Mouse (Mus musculus) stomach, postnatal 0 days (tissue): ENCODE results near the gene 2310011J03Rik. TPM values are rescaled to one million over a fixed set of nuclear protein-coding genes. Genes with fewer than 3 reads are reported as not detected.
A peak's percentile ranks its signal among the peaks of the same experiment; 100 is the strongest.

Experiments used
- ATAC-seq: fragments of 200-750 bp; cut with Nextera tagmentation; 2 replicates; pipeline ENCODE4 v1.8.0; 2017; ENCODE audit not compliant: low FRiP score, low TSS enrichment
- DNase-seq: peaks from one replicate; pipeline ENCODE4 v3.0.0-alpha.2; 2016; ENCODE audit warnings: low spot score
- H3K27ac ChIP-seq: fragments of 300-500 bp; sonication (generic); replicated peaks from 2 replicates; pipeline ENCODE4 v1.5.1; 2014; ENCODE audit warnings: mild to moderate bottlenecking, control low read depth
- H3K27me3 ChIP-seq: fragments of 300-500 bp; sonication (generic); 2 replicates; pipeline ENCODE4 v1.6.1; 2014; ENCODE audit warnings: low read length; ENCODE audit not compliant: control insufficient read depth, insufficient read depth
- H3K36me3 ChIP-seq: fragments of 300-500 bp; sonication (generic); 2 replicates; pipeline ENCODE4 v1.6.1; 2014; ENCODE audit warnings: low read length, mixed read lengths; ENCODE audit not compliant: control insufficient read depth, insufficient read depth
- H3K4me1 ChIP-seq: fragments of 300-500 bp; sonication (generic); replicated peaks from 2 replicates; pipeline ENCODE4 v1.6.1; 2014; ENCODE audit warnings: antibody characterized with exemption; ENCODE audit not compliant: control insufficient read depth, insufficient read depth
- H3K4me2 ChIP-seq: fragments of 300-500 bp; sonication (generic); replicated peaks from 2 replicates; pipeline ENCODE4 v1.6.1; 2014; ENCODE audit warnings: low read depth, mild to moderate bottlenecking, control low read depth, moderate library complexity
- H3K4me3 ChIP-seq: fragments of 300-500 bp; sonication (generic); 2 replicates; pipeline ENCODE4 v1.5.1; 2014; ENCODE audit warnings: low read depth, low read length, control low read depth
- H3K9ac ChIP-seq: fragments of 300-500 bp; sonication (generic); 2 replicates; pipeline ENCODE4 v1.6.1; 2014; ENCODE audit warnings: mild to moderate bottlenecking, low read length, control low read depth, mixed read lengths
- H3K9me3 ChIP-seq: fragments of 300-500 bp; sonication (generic); 2 replicates; pipeline ENCODE4 v1.6.1; 2016; ENCODE audit warnings: low read length; ENCODE audit not compliant: control insufficient read depth
- CTCF ChIP-seq: IDR thresholded peaks from 2 replicates; pipeline ENCODE4 v1.5.1; 2016; ENCODE audit warnings: antibody characterized with exemption, low read depth, mild to moderate bottlenecking, moderate library complexity
- EP300 ChIP-seq: optimal IDR thresholded peaks from 2 replicates; pipeline ENCODE3; 2016; ENCODE audit warnings: antibody characterized with exemption
- WGBS: fragments of 180-500 bp; shearing (Covaris S2); extraction: QIAGEN DNeasy Blood & Tissue Kit; methylation state at CpG from one replicate; pipeline ENCODE4 v1.1.7; 2014; 5-methylcytosine and 5-hydroxymethylcytosine counted together
- polyA plus RNA-seq: library from polyadenylated mRNA; unstranded; fragments of >200 nt; fragmentation: Nextera tagmentation; extraction: Ambion mirVana; gene quantifications from 2 replicates; pipeline ENCODE4 v1.2.1, GENCODE M21; 2015

The 2310011J03Rik gene
- polyA plus RNA-seq, 1 experiment from 2014 or later = 50.3 TPM

GRCm38 (mm10) chr10:80341026-80341425, 20.7 kb upstream of the 2310011J03Rik start:
- Histone ChIP-seq H3K9me3 (no peaks in the 10 kb centered on the region), H3K4me3 (no peak overlapping the region), H3K9ac (no peak overlapping the region), H3K27ac (no peak overlapping the region), H3K36me3 (no peaks in the 10 kb centered on the region), H3K4me2 (no peak overlapping the region), H3K27me3 (peaks cover 8% of the 10 kb centered on the region), H3K4me1 (peaks cover 11% of the 10 kb centered on the region; the same call in 1 of the 2 replicates)
- WGBS = 44% methylated on average over 21 of the region's 21 CpGs
- TF ChIP-seq CTCF = no peak
- no peak for TF ChIP-seq EP300
- DNase-seq = no peak
- ATAC-seq = no peak

- peak; percentile 22; the same call in 1 of the 2 replicates for ATAC-seq
These were observed 19.8 kb upstream of the 2310011J03Rik start for GRCm38 (mm10) chr10:80339941-80340750.

GRCm38 (mm10) chr10:80336263-80336662, 15.9 kb upstream of the 2310011J03Rik start:
- no peak for DNase-seq
- Histone ChIP-seq H3K9me3 (no peaks in the 10 kb centered on the region), H3K4me1 (no peaks in the 10 kb centered on the region), H3K9ac (no peak overlapping the region), H3K27me3 (peaks cover 2% of the 10 kb centered on the region; the same call in 1 of the 2 replicates), H3K27ac (no peak overlapping the region), H3K4me3 (no peak overlapping the region), H3K36me3 (no peaks in the 10 kb centered on the region), H3K4me2 (no peak overlapping the region)
- 83% methylated on average over 12 of the region's 12 CpGs for WGBS
- no peak for TF ChIP-seq CTCF
- TF ChIP-seq EP300 = no peak
- no peak for ATAC-seq

More at GRCm38 (mm10) chr10:80339941-80340750, 19.8 kb upstream of the 2310011J03Rik start:
- no peak overlapping the region; the same call in 1 of the 2 replicates for H3K4me2 ChIP-seq
- TF ChIP-seq EP300 = no peak
- peak; percentile 95 for TF ChIP-seq CTCF
- H3K4me3 ChIP-seq = no peak overlapping the region
- no peaks in the 10 kb centered on the region for H3K9me3 ChIP-seq
- H3K9ac ChIP-seq = peak overlapping the region; percentile 27; the same call in 1 of the 2 replicates
- H3K27me3 ChIP-seq = peaks cover 8% of the 10 kb centered on the region
- DNase-seq = peak; percentile 89
- peaks cover 9% of the 10 kb centered on the region; the same call in 1 of the 2 replicates for H3K4me1 ChIP-seq
- H3K27ac ChIP-seq = no peak overlapping the region
- 19% methylated on average over 19 of the region's 19 CpGs for WGBS
- H3K36me3 ChIP-seq = no peaks in the 10 kb centered on the region

GRCm38 (mm10) chr10:80332525-80332989, 12.2 kb upstream of the 2310011J03Rik start:
- Histone ChIP-seq H3K4me1 (peaks cover 9% of the 10 kb centered on the region; the same call in 1 of the 2 replicates), H3K9ac (no peak overlapping the region), H3K36me3 (no peaks in the 10 kb centered on the region), H3K27ac (no peak overlapping the region), H3K4me3 (no peak overlapping the region), H3K4me2 (no peak overlapping the region), H3K9me3 (no peaks in the 10 kb centered on the region), H3K27me3 (no peaks in the 10 kb centered on the region)
- no peak for TF ChIP-seq CTCF
- TF ChIP-seq EP300 = no peak
- DNase-seq (no peak), ATAC-seq (no peak)
- 75% methylated on average over 5 of the region's 5 CpGs for WGBS

GRCm38 (mm10) chr10:80331636-80332524, 11.5 kb upstream of the 2310011J03Rik start:
- TF ChIP-seq CTCF = no peak
- no peak for TF ChIP-seq EP300
- H3K27me3 ChIP-seq = no peaks in the 10 kb centered on the region
- WGBS = 48% methylated on average over 10 of the region's 10 CpGs
- ATAC-seq (no peak), DNase-seq (no peak)
- H3K4me3 ChIP-seq = no peak overlapping the region
- no peaks in the 10 kb centered on the region for H3K9me3 ChIP-seq
- H3K36me3 ChIP-seq = no peaks in the 10 kb centered on the region
- H3K4me2 ChIP-seq = no peak overlapping the region
- H3K27ac ChIP-seq = no peak overlapping the region
- H3K4me1 ChIP-seq = peaks cover 9% of the 10 kb centered on the region; the same call in 1 of the 2 replicates
- H3K9ac ChIP-seq = no peak overlapping the region
